Mouse (Mus musculus): ENCODE results near the gene Actl6b. TPM values are rescaled to one million over a fixed set of nuclear protein-coding genes. Genes with fewer than 3 reads are reported as not detected.
A peak's percentile ranks its signal among the peaks of the same experiment; 100 is the strongest.

Gene Actl6b
- polyA plus RNA-seq, 1 experiment: not detected

DNA sequence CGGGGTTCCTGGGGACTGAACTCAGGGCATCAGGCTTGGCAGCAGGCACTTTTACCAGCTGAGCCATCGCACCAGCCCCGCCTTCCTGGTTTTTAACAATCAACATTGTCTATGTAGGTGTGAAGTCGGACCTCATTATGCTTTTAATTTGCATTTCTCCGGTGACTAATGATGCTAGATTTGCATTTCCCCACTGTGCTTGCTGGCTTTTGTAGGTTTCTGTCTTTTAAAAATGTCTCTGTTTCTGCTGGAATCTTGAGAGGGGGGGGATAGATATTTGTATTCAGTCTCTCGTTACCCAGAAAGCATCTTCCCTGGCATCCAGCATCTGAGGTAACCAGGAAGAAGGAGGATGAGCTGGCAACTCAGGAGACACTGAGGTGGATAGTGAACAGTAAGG, 8.2 kb downstream of the Actl6b start:
- Histone ChIP-seq H3K4me3 (replicated peaks; ENCODE audit: control insufficient read depth, low read depth, low read length) (no peak overlapping the region), H3K4me1 (ENCODE audit: control insufficient read depth, insufficient read depth, low read length) (no peaks in the 10 kb centered on the region), H3K27ac (ENCODE audit: control insufficient read depth, insufficient read depth, low read depth, low read length, poor library complexity) (no peak overlapping the region)
- 71% methylated on average over 6 of the region's 6 CpGs for WGBS
- no peak for TF ChIP-seq CTCF (IDR thresholded peaks at IDR 0.05; ENCODE audit: control insufficient read depth, insufficient read depth, low read length)
- TF ChIP-seq POLR2A (IDR thresholded peaks at IDR 0.05; ENCODE audit: borderline replicate concordance, control insufficient read depth, low read depth, low read length): no peak

DNA sequence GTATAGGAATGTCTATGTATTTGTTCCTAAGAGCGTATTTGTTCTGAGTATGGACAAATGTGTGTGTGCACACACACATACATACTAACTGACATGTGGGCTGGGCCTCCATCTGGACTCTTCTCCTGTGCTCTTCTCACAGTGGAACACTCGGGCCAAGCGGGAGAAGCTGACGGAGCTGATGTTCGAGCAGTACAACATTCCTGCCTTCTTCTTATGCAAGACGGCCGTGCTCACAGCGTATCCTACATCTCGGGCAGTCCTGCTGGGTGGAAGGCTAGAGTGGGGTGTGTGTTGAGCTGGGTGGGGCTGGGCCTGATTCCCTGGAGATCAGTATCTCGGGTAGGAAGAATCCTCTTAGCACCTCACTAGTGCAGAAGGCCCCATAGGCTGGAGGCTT, 9.6 kb downstream of the Actl6b start:
- Histone ChIP-seq H3K27ac (ENCODE audit: control insufficient read depth, insufficient read depth, low read depth, low read length, poor library complexity) (no peak overlapping the region), H3K4me1 (ENCODE audit: control insufficient read depth, insufficient read depth, low read length) (no peaks in the 10 kb centered on the region), H3K4me3 (replicated peaks; ENCODE audit: control insufficient read depth, low read depth, low read length) (no peak overlapping the region)
- TF ChIP-seq POLR2A (IDR thresholded peaks at IDR 0.05; ENCODE audit: borderline replicate concordance, control insufficient read depth, low read depth, low read length): no peak
- TF ChIP-seq CTCF (IDR thresholded peaks at IDR 0.05; ENCODE audit: control insufficient read depth, insufficient read depth, low read length): no peak
- 85% methylated on average over 10 of the region's 10 CpGs for WGBS

DNA sequence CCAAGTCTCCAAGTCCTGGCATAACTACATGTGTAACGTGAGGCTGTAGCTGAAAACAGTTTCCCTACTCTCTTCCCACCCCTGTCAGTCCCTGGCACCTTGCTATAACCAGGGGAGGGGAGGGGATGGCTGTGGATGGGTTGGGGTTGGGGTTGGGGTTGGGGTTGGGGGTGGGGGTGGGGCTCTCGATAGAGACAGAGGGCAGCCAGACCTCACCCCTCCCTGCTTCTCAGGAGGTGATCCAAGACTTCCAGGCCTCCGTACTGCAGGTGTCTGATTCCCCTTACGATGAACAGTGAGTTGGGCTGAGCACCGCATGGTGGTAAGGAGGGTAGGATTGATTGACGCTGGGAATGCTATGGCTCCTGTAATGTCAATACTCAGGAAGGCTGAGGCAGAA, 12.4 kb downstream of the Actl6b start:
- WGBS: 81% methylated on average over 6 of the region's 6 CpGs
- Histone ChIP-seq H3K4me3 (replicated peaks; ENCODE audit: control insufficient read depth, low read depth, low read length) (no peak overlapping the region), H3K27ac (ENCODE audit: control insufficient read depth, insufficient read depth, low read depth, low read length, poor library complexity) (no peak overlapping the region), H3K4me1 (ENCODE audit: control insufficient read depth, insufficient read depth, low read length) (no peaks in the 10 kb centered on the region; the same call in 1 of the 2 replicates)
- TF ChIP-seq CTCF (IDR thresholded peaks at IDR 0.05; ENCODE audit: control insufficient read depth, insufficient read depth, low read length) (no peak), POLR2A (IDR thresholded peaks at IDR 0.05; ENCODE audit: borderline replicate concordance, control insufficient read depth, low read depth, low read length) (no peak)

DNA sequence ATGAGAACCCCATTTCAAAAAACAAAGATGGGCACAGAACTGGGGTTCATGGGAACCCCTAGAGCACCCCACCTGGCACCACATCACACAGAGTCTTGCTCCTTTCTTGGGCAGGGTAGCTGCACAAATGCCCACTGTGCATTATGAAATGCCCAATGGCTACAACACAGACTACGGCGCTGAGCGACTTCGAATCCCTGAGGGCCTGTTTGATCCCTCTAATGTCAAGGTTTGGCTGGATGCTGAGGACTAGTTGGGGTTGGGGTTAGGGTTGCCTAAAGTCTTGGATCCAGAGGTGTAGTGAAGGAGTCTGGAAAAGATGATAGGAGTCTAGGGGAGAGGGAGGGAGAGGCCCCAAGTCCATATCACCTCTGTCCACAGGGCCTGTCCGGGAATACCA, 13.1 kb downstream of the Actl6b start:
- Histone ChIP-seq H3K4me3 (replicated peaks; ENCODE audit: control insufficient read depth, low read depth, low read length) (no peak overlapping the region), H3K27ac (ENCODE audit: control insufficient read depth, insufficient read depth, low read depth, low read length, poor library complexity) (no peak overlapping the region), H3K4me1 (ENCODE audit: control insufficient read depth, insufficient read depth, low read length) (no peaks in the 10 kb centered on the region; the same call in 1 of the 2 replicates)
- TF ChIP-seq POLR2A (IDR thresholded peaks at IDR 0.05; ENCODE audit: borderline replicate concordance, control insufficient read depth, low read depth, low read length): no peak
- TF ChIP-seq CTCF (IDR thresholded peaks at IDR 0.05; ENCODE audit: control insufficient read depth, insufficient read depth, low read length): no peak
- 94% methylated on average over 5 of the region's 5 CpGs for WGBS

DNA sequence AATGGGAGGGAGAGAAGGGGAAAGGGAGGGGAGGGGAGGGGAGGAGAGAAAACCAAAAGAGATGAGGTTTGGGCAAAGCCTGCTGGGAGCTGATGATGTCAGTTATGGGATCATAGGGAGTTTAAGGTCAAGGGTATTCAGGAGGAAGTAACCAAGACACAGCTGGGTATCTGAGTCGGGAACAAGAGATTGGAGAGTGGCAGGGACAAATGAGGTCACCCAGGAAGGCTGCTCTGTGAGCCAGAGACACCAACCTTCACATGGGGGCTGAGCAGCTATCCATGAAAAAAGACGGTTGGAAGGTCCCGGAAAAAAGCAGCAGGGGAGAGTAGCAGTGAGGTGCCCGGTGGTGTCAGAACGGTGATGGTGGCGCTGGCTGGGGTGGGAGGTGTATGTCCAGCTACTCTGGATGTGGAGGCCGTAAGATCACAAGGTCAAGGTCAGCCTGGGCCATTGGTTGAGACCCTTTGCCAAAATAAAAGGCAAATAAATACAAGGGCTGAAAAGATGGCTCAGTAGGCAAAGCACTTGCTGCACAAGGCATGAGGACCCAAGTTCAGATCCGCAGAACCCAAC, 15.0 kb downstream of the Actl6b start:
- Histone ChIP-seq H3K4me1 (ENCODE audit: control insufficient read depth, insufficient read depth, low read length) (no peaks in the 10 kb centered on the region; the same call in 1 of the 2 replicates), H3K4me3 (replicated peaks; ENCODE audit: control insufficient read depth, low read depth, low read length) (no peak overlapping the region), H3K27ac (ENCODE audit: control insufficient read depth, insufficient read depth, low read depth, low read length, poor library complexity) (no peak overlapping the region)
- TF ChIP-seq POLR2A (IDR thresholded peaks at IDR 0.05; ENCODE audit: borderline replicate concordance, control insufficient read depth, low read depth, low read length): no peak
- no peak for TF ChIP-seq CTCF (IDR thresholded peaks at IDR 0.05; ENCODE audit: control insufficient read depth, insufficient read depth, low read length)
- WGBS: 81% methylated on average over 8 of the region's 8 CpGs

DNA sequence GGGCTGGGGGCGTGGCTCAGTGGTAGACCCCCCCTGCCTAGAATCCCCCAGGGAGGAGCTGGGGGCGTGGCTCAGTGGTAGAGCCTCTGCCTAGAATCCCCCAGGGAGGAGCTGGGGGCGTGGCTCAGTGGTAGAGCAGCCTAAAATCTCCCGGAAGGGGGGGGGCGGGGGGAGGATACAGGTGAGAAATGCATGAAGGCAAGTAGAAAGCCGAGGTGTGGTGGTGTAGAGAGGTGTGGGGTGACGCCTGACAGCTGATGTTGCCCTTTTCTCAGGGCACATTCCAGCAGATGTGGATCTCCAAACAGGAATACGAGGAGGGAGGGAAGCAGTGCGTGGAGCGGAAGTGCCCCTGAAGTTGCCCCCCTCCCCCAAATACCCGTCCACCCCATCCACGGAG, 15.7 kb downstream of the Actl6b start:
- Histone ChIP-seq H3K4me1 (ENCODE audit: control insufficient read depth, insufficient read depth, low read length) (no peaks in the 10 kb centered on the region; the same call in 1 of the 2 replicates), H3K27ac (ENCODE audit: control insufficient read depth, insufficient read depth, low read depth, low read length, poor library complexity) (no peak overlapping the region), H3K4me3 (replicated peaks; ENCODE audit: control insufficient read depth, low read depth, low read length) (no peak overlapping the region)
- WGBS: 64% methylated on average over 12 of the region's 12 CpGs
- no peak for TF ChIP-seq CTCF (IDR thresholded peaks at IDR 0.05; ENCODE audit: control insufficient read depth, insufficient read depth, low read length)
- no peak for TF ChIP-seq POLR2A (IDR thresholded peaks at IDR 0.05; ENCODE audit: borderline replicate concordance, control insufficient read depth, low read depth, low read length)

DNA sequence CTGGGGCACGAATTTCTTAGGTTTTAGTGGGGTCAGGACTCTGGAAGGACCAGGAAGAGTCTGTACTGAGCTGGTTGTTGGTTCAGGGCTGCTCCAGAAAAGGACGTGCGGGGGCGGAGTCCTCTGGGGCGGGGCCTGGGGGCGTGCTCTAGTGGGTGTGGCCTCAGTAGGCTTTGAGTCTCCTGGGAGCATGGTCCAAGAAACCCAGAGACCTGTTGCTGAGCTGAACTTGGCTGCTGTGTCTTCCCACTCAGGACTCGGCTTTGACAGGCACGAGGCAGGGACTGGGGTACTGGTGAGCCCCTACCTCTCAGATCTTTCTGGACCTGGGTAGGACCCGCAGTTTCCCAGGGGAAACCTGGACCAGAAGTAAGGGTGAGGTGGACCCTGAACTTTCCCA, 16.3 kb downstream of the Actl6b start, which contains the start of gene Tfr2:
Tfr2 (plus strand) TSS at position 176 of the 400 bp plus-strand sequence.
- H3K4me1 ChIP-seq (ENCODE audit: control insufficient read depth, insufficient read depth, low read length): no peaks in the 10 kb centered on the region; the same call in 1 of the 2 replicates
- WGBS: 2% methylated on average over 9 of the region's 9 CpGs

DNA sequence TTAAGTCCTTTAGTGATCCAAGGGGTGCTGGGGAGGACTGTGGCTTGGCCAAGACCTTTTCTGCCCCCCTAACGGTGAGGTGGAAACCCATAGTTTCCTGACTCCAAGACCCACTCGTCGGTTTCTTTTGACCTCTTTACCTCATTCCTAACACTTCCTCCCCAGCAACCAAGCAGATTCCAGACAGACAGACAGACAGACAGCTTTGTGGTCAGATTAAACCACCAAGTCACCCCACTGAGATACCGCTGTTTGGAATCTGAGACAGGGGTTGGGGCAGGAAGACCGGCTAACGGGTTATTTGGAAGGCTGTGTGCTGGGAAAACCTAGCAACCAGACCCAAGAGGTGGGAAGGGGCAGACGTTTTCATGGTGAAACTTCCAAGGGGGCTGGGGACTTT, 16.9 kb downstream of the Actl6b start:
- 2% methylated on average over 7 of the region's 7 CpGs for WGBS
- peak overlapping the region; percentile 42 for H3K4me3 ChIP-seq (replicated peaks; ENCODE audit: control insufficient read depth, low read depth, low read length)

More for the DNA sequence above, 16.3 kb downstream of the Actl6b start, which contains the start of gene Tfr2:
- Histone ChIP-seq H3K27ac (ENCODE audit: control insufficient read depth, insufficient read depth, low read depth, low read length, poor library complexity) (peak within 1 kb of the TSS; percentile 67; the same call in 1 of the 2 replicates), H3K4me3 (replicated peaks; ENCODE audit: control insufficient read depth, low read depth, low read length) (peak within 1 kb of the TSS; percentile 48)
- TF ChIP-seq POLR2A (IDR thresholded peaks at IDR 0.05; ENCODE audit: borderline replicate concordance, control insufficient read depth, low read depth, low read length) (no peak), CTCF (IDR thresholded peaks at IDR 0.05; ENCODE audit: control insufficient read depth, insufficient read depth, low read length) (no peak)

More for the DNA sequence above, 16.9 kb downstream of the Actl6b start:
- TF ChIP-seq POLR2A (IDR thresholded peaks at IDR 0.05; ENCODE audit: borderline replicate concordance, control insufficient read depth, low read depth, low read length): no peak
- TF ChIP-seq CTCF (IDR thresholded peaks at IDR 0.05; ENCODE audit: control insufficient read depth, insufficient read depth, low read length): no peak
- Histone ChIP-seq H3K27ac (ENCODE audit: control insufficient read depth, insufficient read depth, low read depth, low read length, poor library complexity) (peak overlapping the region; percentile 15; the same call in 1 of the 2 replicates), H3K4me1 (ENCODE audit: control insufficient read depth, insufficient read depth, low read length) (no peaks in the 10 kb centered on the region; the same call in 1 of the 2 replicates)
